Mouse (Mus musculus): ENCODE data around the gene Gtpbp8.

Gene Gtpbp8

DNA sequence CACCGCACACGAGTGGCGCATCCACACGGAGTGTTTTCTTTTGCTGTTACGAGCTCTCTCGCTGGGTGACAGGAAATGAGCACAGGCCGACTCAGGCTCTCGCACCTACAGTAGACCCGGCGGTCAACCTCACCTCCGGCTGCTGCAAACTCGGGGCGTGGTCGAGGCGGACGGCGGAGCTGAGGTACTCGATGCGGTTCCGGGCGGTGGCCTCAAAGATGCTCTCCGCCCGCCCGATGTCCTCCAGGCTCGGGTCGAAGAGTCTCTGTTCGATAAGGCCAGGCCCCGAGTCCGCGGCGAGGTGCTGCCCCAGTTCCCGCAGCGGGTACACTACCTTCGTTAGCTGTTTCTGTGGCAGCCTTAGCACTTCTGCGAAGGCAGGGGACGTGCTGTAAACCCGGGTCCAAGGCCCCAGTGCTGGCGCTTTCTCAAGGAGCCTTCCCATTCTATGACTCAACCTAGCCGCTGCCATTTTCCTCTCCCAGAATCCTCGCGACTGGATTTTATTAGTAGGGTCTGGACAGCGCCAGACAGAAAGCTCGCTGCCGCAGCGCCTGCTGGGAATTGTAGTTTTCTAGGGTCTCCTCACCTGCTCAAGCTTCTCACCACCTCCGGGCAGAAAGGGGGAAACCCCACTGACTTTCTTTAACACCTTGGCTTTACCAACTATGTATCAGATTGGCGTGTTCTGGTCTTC lies at the start of gene Gtpbp8:
Gtpbp8 (minus strand) TSS at position 498 of the 697 bp plus-strand sequence.
- DNase-seq (ENCODE audit: low spot score), result peak; percentile 93

DNA sequence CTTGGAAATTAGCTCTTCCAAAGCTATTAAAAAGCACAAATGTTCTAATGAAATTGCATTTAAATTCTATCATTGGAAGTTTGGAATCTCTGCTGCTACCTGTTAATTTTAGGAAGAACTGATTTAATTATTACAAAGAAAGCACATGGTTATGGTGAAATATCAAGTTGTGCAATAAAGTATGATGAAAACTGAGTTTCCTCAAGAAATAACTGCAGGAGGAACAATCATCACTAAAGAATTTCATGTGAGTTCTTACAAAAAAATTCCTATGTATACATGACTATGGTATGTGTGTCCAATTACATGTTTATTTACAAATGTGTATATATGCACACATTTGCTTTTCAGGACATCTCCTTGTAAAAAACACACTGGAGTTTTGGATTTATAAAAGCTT lies 48.3 kb upstream of the Gtpbp8 start:
- DNase-seq (ENCODE audit: low spot score), result no peak

DNA sequence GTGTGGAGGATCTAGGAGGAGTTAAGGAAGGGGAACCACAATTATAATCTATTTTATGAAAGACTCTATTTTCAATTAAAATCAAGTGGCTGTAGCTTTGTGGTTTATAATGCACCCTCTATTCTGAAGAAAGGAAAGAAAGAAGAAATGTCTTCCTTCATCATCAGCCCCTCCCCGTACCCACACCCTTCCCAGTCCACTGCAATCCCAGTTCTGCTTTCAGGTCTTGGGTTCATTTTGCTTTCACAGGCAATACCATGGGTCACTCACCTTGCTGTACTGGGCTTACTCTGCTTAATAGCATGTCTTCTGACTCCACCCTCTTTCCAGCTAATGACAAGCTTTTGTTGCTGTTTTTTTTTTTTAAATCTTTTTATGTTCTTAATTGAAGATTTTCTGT lies 40.8 kb upstream of the Gtpbp8 start:
- DNase-seq (ENCODE audit: low spot score), result no peak

DNA sequence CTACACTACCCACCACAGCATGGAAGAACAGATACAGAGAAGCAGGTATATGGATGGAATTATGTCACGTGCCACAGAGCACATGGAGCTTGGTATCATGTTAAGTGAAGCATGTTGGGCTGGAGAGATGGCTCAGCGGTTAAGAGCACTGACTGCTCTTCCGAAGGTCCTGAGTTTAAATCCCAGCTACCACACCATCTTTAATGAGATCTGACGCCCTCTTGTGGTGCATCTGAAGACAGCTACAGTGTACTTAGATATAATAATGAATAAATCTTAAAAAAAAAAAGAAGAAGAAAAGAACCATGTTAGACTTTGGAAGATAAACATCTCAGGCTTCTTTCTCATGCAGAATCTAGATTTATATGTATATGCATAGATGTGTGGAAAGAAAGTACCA lies 34.6 kb upstream of the Gtpbp8 start:
- DNase-seq (ENCODE audit: low spot score), result no peak

DNA sequence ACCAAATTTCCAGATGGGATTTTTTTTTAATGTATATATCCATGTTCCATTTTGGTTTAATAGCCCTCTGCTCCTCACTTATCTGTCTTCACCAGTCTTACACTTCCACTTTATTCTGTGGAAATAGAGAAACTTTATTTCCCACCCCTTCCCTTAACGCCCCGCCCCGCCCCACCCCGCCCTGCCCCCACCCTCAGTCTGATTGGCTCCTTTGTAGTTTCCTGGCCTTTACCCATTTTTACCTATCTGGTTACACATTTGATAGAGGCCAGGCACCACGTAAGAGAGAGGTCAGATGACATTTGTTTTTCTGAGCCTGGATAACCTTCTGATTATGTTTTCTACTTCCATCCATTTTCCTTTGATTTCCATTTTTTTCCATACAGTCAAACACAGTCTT lies 33.3 kb upstream of the Gtpbp8 start:
- DNase-seq (ENCODE audit: low spot score), result no peak

DNA sequence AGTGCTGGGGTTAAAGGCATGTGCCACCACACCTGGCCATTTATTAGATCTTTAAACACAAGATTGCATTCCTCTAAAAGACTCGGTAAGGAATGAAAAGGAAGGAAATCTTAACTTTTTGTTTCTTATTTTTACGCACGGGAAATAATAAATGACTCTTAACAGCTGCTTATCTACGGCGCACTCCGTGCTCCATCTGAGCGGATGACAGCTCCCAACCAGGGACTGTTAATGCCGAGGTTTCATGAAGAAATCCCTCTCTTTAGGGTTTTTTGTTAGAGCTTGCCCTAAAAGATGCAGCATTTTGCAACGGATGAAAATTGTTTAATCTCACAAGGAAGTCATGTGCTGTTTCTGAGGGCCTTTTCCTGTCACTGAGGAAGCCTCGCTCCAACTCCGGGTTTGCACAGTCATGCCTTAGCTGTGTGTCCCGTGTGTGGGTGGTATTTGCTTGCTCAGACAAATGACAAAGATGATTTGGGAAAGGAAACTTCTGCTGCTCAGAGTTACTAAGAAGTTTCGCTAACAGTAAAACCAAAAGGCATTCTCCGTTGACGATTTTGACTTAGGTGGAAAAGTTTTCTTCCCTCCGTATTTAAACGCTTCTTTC lies 32.5 kb upstream of the Gtpbp8 start:
- DNase-seq (ENCODE audit: low spot score), result no peak

DNA sequence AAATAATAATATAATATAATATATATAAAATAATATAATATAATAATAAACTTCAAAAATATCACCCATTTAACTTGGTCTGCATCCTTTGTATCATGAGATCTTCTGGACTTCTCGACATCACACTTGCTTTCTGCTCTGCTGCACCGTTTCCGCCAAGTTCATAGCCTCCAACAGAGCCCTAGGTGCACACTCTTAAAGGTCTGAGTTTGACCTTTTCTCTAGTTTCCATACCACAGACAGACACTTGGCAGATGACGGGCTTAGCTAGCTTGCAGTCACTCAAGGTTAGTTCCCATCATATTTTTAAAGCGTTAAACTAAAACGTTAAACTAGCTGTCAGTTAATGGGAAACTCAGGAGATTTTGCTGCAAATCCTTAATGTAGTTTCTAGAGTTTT lies 28.0 kb upstream of the Gtpbp8 start:
- DNase-seq (ENCODE audit: low spot score), result no peak

DNA sequence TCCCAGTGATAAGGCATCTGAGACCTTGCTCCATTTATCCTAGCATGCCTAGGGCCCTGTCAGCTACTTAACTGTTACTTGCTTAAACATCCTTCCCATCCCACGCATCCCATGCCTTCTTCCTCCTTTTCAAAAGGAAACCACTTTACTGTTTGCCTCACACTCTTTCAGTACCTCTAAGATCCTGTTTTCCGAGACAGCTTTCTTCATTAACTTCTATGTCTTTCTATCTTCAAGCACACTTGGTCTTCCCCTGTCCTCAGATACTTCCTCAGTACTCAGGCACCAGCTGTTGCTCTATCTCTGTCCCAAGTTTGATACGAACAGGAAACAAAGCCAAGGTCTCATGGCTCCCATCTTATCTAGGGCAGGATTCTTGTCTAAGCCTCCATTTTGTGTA lies 27.5 kb upstream of the Gtpbp8 start:
- DNase-seq (ENCODE audit: low spot score), result no peak

DNA sequence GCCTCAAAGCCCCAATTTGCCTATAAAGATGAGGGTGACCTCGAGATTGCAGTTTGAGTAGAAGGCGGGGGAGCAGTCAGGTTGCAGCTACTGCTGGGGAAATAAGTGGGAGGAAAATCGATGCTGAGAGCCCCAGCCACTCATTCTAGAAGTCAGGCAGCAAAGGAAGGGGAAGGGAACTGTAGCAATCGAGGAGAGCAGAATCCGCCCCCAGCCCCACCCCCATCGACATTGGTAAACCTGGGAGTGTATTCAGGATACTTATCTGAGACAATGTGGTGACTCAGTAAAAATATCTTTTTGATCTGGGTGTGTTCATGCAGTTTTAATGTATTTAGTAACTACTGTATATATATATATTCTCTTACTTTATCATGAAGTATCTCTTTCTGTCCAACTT lies 26.4 kb upstream of the Gtpbp8 start:
- no peak for DNase-seq (ENCODE audit: low spot score)

DNA sequence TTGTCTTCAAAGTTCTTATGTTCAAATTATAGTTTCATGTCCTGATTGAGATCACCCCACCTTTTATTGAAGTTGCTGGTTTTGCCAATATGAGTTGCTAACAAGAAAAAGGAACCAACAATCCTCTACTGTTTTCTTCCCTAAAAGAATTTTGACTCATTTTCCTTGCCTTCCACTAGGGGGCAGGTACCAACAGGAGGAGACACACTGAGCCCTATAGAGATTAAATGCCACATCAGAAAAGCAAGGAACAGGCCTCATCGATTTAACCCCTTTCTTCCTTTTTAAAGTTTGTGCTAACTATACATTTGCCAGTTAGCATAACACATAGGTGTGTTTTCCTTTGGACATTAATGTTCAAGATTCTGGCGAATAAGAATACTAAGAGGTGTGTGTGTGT lies 21.8 kb upstream of the Gtpbp8 start:
- DNase-seq (ENCODE audit: low spot score), result peak; percentile 57

DNA sequence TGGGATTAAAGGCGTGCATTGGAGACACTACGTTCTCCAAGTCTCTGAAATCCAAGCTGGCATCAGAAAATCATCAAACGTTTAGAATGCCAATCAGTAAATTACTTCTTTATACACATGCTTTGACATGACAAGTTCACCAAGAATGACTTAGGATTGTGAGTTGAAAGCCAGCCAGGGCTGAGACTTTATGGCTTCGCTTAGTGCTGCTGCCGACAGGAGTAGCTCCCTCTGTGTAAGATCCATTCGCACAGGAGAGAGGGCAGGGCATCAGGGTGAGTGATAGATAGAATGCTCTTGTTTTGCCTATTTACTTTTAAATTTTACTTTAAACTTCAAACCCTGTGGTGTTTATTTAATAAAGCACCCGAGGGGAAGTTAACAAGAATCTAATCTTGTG lies 21.3 kb upstream of the Gtpbp8 start:
- no peak for DNase-seq (ENCODE audit: low spot score)

DNA sequence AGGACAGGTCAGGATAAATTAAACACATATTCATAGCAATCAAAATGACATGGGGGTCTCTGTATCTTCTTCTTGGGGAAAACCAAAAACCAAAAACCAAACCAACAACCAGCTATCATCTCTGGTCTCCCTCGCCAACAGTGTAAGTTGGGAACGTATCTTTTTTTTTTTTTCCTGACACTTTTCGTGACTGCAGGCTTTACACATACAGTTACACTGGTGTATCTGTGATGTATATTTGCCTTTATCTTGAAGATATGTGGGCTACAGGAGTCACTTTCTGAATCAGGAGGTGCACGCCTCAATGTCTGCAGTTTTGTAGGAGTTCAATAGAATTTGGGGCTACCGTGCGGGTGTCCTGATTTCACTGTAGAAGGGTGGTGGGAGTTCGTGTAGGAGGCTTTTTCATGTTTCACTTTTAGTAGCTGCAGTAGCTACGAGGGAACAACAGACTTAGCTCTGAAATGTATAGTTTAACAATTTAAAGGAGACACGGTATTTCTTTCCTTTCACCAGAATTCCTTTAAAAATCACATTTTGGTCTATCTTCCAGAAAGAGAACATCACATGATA lies 20.2 kb upstream of the Gtpbp8 start:
- DNase-seq (ENCODE audit: low spot score), result no peak

DNA sequence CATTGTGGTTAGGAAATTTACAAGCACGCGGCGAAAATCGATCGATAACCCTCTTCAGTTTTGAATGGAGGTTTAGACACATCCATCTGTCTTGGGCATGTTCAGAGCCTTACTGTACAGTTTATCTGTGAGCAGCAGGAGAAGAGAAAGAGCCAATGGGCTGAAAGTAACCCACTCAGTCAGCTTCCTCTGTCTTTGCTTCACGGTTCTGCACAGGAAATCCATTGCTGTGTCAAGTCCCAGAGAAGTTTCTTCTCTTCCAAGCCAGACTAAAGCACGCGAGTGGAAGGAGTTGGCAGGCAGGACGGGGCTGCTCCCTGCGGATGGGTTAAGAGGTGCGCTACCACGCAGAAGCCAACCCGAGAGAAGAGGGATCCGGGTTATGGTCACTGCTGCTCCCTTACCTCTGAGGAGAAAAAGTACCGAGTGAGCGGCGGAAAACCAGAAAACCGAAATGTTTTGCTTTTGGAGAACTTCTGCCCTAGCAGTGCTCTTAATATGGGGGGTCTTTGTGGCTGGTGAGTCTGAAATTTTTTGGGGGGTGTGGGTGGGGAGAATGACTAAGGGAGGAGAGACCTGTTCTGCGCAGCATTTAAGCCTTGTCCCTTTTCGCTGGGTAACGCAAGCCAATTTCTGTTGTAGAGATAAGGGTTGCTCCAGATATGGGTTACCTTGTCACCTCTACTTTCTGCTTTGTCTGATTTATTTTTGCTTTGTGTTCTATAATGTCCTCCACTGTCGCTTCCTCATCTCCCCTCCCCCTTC lies 19.6 kb upstream of the Gtpbp8 start, which contains the start of gene Cd200r1:
Cd200r1 (plus strand) TSS at position 182 of the 765 bp plus-strand sequence.
- DNase-seq (ENCODE audit: low spot score), result no peak

DNA sequence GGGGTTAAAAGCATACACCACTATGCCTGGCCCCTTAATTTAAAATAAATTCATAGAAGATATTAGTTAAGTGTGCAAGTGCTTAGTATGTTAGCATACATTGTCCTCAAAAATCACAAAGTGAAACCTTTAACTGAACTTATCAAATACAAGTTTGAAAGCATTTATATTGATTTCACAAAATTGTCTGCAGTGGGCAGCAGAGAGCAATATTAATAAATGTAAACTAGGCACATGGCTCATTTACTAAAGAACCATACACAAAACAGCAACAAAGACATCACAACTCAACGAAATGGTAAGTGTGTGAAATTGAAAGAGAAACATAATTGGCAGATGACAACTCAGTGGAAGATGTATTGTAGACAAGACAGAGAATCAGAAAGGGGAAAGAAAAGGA lies 15.6 kb upstream of the Gtpbp8 start:
- DNase-seq (ENCODE audit: low spot score), result no peak

DNA sequence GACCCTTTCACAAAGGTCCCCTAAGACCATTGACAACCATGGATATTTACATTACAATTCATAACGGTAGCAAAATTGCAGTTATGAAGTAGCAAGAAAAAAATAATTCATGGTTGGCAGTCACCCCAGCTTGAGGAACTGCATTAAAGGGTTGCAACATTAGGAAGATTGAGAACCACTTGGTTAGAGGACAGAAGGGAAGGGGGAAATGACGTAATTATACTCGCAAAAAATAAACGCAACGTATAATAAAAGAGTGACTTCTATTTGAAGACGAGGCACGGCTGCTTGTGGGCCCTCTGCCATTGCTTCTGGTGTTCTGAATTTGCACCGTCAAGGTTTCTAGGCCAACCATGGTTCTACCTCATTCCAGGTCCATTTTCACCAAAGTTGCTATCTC lies 11.5 kb upstream of the Gtpbp8 start:
- no peak for DNase-seq (ENCODE audit: low spot score)

DNA sequence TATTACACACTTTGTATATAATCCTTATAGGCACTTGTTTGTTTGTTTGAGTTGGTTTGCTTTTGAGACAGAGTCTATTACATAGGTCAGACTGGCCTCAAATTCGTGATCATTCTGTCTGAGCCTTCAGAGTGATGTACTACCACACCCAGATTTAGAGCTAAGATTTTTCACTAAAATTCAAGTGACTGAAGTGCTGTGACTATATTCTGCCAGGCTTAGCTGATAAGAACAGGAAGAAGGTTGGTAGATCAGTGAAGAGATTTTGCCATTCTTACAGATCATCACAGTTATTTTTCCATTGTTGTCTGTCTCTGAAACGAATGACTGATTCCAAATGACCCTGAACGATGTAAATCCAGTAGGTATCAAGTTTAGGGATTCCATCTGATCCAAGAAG lies 1.8 kb upstream of the Gtpbp8 start:
- DNase-seq (ENCODE audit: low spot score), result no peak

DNA sequence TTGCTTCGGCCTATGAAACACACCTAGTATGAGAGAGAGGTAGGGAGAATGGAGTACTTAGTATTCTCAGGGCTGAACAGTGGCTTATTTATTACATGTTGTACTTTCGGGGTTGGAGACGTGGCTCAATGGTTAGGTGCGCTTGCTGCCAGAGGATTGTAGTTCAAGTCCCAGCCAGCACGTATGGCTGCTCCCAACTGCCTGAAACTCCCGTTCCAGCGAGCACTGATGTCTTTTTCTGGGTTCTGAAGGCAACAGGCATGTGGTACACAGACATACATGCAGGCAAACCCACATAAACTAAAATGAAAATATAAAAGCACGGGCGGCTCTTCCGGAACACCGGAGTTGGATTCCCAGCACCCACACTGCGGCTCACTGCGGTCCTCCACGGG lies 695 bp downstream of the Gtpbp8 start:
- DNase-seq (ENCODE audit: low spot score), result no peak

DNA sequence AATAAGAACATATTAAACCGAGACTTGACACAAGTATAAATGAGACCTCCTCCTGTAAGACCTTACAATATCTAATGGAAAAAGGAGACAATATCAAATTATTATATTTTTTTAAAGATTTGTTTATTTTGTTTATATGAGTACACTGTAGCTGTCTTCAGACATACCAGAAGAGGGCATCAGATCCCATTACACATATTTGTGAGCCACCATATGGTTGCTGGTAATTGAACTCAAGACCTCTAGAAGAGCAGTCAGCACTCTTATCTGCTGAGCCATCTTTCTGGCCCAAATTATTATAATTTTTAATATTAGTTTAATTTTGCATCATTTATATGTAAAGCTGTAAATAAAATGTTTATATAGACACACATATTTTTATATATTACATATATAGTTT lies 3.4 kb downstream of the Gtpbp8 start:
- no peak for DNase-seq (ENCODE audit: low spot score)

DNA sequence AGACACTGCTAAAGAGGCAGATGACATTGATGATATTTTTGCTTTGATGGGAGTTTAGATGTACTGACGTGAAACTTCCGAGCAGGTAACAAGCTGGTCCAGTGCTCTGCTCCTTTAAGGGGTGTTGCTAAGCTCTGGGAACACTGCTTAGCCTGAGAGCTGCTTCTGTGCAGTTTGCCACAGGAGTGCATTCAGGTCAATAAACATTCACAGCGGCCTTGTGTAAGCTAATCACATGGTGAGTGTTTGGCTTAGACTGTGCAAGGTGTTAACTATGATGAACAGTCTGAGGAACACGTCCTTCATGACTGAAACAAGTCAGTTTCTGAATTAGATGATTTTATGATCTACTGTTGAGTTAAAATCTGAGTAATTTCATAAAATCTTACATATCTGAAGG lies 10.0 kb downstream of the Gtpbp8 start:
- DNase-seq (ENCODE audit: low spot score), result no peak

DNA sequence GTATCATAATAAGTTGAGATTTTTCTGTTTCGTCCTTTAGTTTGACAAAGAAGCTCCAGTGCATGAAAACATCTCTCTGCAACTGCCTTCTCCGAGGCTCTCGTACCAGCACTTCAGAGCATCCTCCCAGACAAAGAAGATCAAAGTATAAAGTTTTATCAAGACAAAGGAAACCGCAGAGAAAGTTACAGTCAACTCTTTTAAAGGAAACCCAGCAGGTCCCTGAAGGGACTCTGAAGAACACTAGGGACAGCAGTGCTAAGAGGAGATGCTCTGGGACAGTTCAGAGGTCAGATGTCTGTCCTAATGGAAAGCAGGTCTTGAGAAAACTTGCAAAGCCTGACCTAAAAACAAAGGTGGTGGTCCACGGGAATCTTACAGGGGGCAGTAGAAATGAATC lies 10.5 kb downstream of the Gtpbp8 start:
- DNase-seq (ENCODE audit: low spot score), result no peak

DNA sequence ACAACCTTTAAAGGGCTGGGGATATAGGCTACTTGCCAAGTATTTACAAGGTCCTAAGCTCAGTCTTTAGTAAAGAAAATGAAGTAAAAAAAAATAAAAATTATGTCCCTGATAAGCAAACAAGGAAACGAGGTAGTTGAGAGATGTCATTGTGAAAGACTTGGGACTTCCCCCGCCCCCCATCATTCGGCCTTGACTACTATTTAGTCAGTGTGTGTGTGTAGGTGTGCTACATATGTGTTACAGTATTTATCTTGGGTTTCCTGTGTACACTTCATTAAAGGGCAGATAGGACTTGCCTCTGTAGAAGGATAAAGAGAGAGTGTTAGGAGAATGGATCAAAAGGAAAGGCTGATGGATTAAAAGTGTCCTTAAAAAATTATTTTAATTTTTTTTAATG lies 12.1 kb downstream of the Gtpbp8 start:
- no peak for DNase-seq (ENCODE audit: low spot score)

DNA sequence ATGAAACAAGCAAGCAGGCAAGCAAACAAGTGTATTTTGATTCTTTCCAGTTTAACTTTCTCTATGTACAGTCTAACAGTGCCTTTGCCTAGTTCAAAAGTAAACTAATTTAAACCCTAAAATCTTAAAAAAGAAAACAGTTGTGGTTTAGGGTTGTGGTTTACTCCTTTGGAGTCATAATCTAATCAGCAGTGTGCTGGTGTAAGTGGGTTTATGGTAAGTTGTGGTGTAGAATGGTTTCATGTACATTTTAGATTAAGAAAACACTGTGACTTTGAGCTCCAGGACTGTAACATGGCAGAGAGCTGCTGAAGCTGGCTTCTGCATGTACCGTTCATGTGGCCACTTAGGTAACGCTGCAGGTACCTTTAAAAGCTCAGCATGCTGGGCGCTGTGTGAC lies 18.6 kb downstream of the Gtpbp8 start:
- DNase-seq (ENCODE audit: low spot score), result no peak
